Mouse (Mus musculus) adrenal gland, postnatal 36 days (tissue): ENCODE measurements around the gene Rtkn2. TPM values are rescaled to one million over a fixed set of nuclear protein-coding genes. Genes with fewer than 3 reads are reported as not detected.

ENCODE experiments used
- DNase-seq, 2 experiments: peaks; one replicate each; pipeline ENCODE4 v3.0.0; 2021; ENCODE audit warnings: mixed read lengths in 1 of 2
- total RNA-seq, 2 experiments: library from RNA; stranded (reverse); gene quantifications; 2 replicates each; pipeline ENCODE4 v1.2.3; 2021

Gene Rtkn2
- total RNA-seq, 2 experiments from 2014 or later, result 0.17 to 0.46 TPM

GRCm38 (mm10) chr10:68040394-68040793 lies 61.0 kb downstream of the Rtkn2 start:
- DNase-seq, result no peak

GRCm38 (mm10) chr10:68043973-68044372 lies 64.6 kb downstream of the Rtkn2 start:
- no peak for DNase-seq

GRCm38 (mm10) chr10:68044864-68045263 lies 65.5 kb downstream of the Rtkn2 start:
- no peak for DNase-seq

- no peak for DNase-seq
Measured at GRCm38 (mm10) chr10:68048641-68049305, 69.4 kb downstream of the Rtkn2 start.

GRCm38 (mm10) chr10:68050882-68051281 lies 71.5 kb downstream of the Rtkn2 start:
- DNase-seq, result no peak

- no peak for DNase-seq
Measured at GRCm38 (mm10) chr10:68051316-68051933, 72.1 kb downstream of the Rtkn2 start.

GRCm38 (mm10) chr10:68052307-68052706 lies 72.9 kb downstream of the Rtkn2 start:
- no peak for DNase-seq

GRCm38 (mm10) chr10:68054131-68054530 lies 74.8 kb downstream of the Rtkn2 start:
- no peak for DNase-seq

GRCm38 (mm10) chr10:68054706-68055105 lies 75.3 kb downstream of the Rtkn2 start:
- DNase-seq, result no peak

- peak; percentile 7 to 28 for DNase-seq
Measured at GRCm38 (mm10) chr10:68057841-68058240, 78.5 kb downstream of the Rtkn2 start.

GRCm38 (mm10) chr10:68058378-68058777 lies 79.0 kb downstream of the Rtkn2 start:
- no peak for DNase-seq

- peak; percentile 15 to 21 for DNase-seq
Measured at GRCm38 (mm10) chr10:68060590-68061248, 81.3 kb downstream of the Rtkn2 start.

- DNase-seq, result no peak
Measured at GRCm38 (mm10) chr10:68061249-68061615, 81.9 kb downstream of the Rtkn2 start.

GRCm38 (mm10) chr10:68063806-68064545 lies 84.6 kb downstream of the Rtkn2 start:
- no peak for DNase-seq

GRCm38 (mm10) chr10:68064571-68064970 lies 85.2 kb downstream of the Rtkn2 start:
- no peak for DNase-seq

- DNase-seq, result no peak
Measured at GRCm38 (mm10) chr10:68066173-68066572, 86.8 kb downstream of the Rtkn2 start.

GRCm38 (mm10) chr10:68067961-68068360 lies 88.6 kb downstream of the Rtkn2 start:
- no peak for DNase-seq

- no peak for DNase-seq
Measured at GRCm38 (mm10) chr10:68068426-68068825, 89.1 kb downstream of the Rtkn2 start.

GRCm38 (mm10) chr10:68071041-68071440 lies 91.7 kb downstream of the Rtkn2 start:
- no peak for DNase-seq

- no peak for DNase-seq
Measured at GRCm38 (mm10) chr10:68072626-68073025, 93.3 kb downstream of the Rtkn2 start.

GRCm38 (mm10) chr10:68074291-68074690 lies 94.9 kb downstream of the Rtkn2 start:
- DNase-seq, result no peak

- DNase-seq, result no peak
Measured at GRCm38 (mm10) chr10:68075181-68075580, 95.8 kb downstream of the Rtkn2 start.

GRCm38 (mm10) chr10:68078708-68079107 lies 99.3 kb downstream of the Rtkn2 start:
- DNase-seq, result no peak
